Mouse (Mus musculus): ENCODE measurements at regions not wholly inside any gene's neighbourhood (a gene's known extent, or its start where the extent isn't known, plus 50 kb on each side); places are given as distances from the start of the nearest gene placed in this dataset.
A peak's percentile ranks its signal among the peaks of the same experiment; 100 is the strongest.

DNA sequence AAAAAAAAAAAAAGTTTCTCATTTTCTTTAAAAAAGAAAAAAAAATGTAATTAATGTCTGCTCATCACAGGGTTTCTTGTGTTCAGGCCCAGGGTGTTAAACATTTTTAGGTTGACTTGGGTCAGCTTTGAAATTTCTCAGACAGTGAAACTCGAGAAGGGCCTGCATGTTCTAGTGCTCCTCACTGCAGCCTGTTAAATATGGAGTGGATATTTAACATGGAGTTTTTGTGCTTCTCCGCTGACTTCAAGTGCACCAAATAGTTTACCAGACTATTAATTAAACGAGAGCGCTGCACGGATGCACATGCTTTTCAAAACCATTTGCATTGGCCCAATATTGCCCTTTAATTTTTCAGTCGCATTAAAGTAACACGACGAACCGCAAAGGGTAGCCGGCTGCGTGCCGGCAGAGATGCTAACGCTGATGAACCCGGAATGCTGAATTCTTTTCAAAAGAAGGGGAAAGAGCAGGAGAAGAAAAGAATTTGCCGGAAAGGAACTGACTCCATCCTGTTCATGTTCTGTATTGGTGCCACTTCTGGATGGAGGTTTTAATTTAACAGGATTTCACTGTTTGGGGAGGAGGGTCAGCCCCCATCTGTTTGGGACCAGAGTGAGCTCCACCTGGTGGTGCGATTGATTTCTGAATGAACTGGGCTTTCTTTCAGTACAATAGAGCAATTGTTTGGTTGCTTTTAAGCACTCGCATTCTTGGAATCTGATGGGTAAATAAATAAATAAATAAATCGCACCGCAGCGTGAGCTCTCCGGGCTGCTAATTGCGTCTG is 162.2 kb upstream of the Lmo4 start:
- peak; percentile 62 for TF ChIP-seq CTCF (IDR thresholded peaks at IDR 0.05; ENCODE audit: low read depth)
- TF ChIP-seq EP300 (optimal IDR thresholded peaks at IDR 0.05) = no peak
